Mouse (Mus musculus) cerebellum, adult 2 months (tissue): ENCODE results near the gene Gstk1.

ENCODE experiments used
- CTCF ChIP-seq: fragments of 200-500 bp; IDR thresholded peaks from 2 replicates; pipeline ENCODE4 v1.5.1; 2011; ENCODE audit warnings: low read depth, mild to moderate bottlenecking, control low read depth, low read length, moderate library complexity, borderline replicate concordance; ENCODE audit not compliant: insufficient read depth
- POLR2A ChIP-seq: fragments of 200-500 bp; IDR thresholded peaks from 2 replicates; pipeline ENCODE4 v1.6.1; 2011; ENCODE audit warnings: low read length, control low read depth, borderline replicate concordance; ENCODE audit not compliant: insufficient read depth

DNA sequence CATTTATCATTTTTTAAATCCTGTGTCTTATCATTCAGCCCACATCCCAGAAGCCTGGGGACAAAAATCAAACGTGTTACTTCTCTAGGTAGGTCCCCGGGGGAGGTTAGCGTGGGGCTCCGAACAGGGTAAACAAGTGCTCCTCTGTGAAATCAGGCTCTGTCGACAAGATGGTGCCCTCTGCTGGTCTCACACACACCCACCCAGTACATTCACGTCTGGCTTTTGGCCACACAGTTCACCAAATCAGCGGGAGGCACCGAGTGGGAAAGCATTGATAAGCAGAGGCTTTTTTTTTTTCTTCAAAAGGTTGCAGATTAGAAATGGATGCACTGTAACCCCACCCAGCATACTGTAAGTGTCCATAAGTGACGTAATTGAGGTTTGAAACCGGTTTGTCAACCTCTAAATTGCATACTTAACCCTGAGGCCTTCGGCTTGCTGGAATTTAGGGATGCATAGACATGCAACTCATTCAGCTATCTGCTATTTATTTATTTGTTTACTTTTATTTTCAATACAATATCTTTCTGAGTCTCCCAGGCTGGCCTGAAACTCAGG is 11.6 kb downstream of the Gstk1 start:
- TF ChIP-seq POLR2A, result no peak
- peak; percentile 54; the same call in 1 of the 2 replicates for TF ChIP-seq CTCF
